Mouse (Mus musculus): ENCODE data around the gene Rhox3e. TPM values are rescaled to one million over a fixed set of nuclear protein-coding genes. Genes with fewer than 3 reads are reported as not detected.

Rhox3e gene
- total RNA-seq, 1 experiment, result not detected

Other genes with a start within 250 kb of the Rhox3e start
- gene Rhox3a2, start 162.0 kb upstream of the Rhox3e start, total RNA-seq (2012; rRNA removed), result not detected in 2 replicates
- gene Rhox4a2, start 151.2 kb upstream of the Rhox3e start, total RNA-seq (2012; rRNA removed), result 0.36 TPM in 1 of 2 replicates, not detected in the other
- gene Rhox2b, start 130.0 kb upstream of the Rhox3e start, total RNA-seq (2012; rRNA removed), result 0.69 and 2.1 TPM in 2 replicates
- 0.40 TPM in 1 of 2 replicates, not detected in the other for gene Rhox4b, start 109.5 kb upstream of the Rhox3e start, total RNA-seq (2012; rRNA removed)
- 0.48 and 0.49 TPM in 2 replicates for gene Rhox2c, start 88.3 kb upstream of the Rhox3e start, total RNA-seq (2012; rRNA removed)
- not detected in 2 replicates for gene Rhox3c, start 83.4 kb upstream of the Rhox3e start, total RNA-seq (2012; rRNA removed)
- gene Rhox4c, start 61.7 kb upstream of the Rhox3e start, total RNA-seq (2012; rRNA removed), result 0.27 TPM in 1 of 2 replicates, not detected in the other
- gene Rhox2d, start 48.6 kb upstream of the Rhox3e start, total RNA-seq (2012; rRNA removed), result 0.31 TPM in 1 of 2 replicates, not detected in the other
- not detected in 2 replicates for gene Rhox4d, start 27.7 kb upstream of the Rhox3e start, total RNA-seq (2012; rRNA removed)
- gene Rhox2e, start 11.6 kb upstream of the Rhox3e start, total RNA-seq (2012; rRNA removed), result not detected in 2 replicates
- gene Rhox4e, start 15.4 kb downstream of the Rhox3e start, total RNA-seq (2012; rRNA removed), result 0.22 TPM in 1 of 2 replicates, not detected in the other
- not detected in 2 replicates for gene Rhox2f, start 29.4 kb downstream of the Rhox3e start, total RNA-seq (2012; rRNA removed)
- not detected in 2 replicates for gene Rhox3f, start 39.0 kb downstream of the Rhox3e start, total RNA-seq (2012; rRNA removed)
- gene Rhox4f, start 65.7 kb downstream of the Rhox3e start, total RNA-seq (2012; rRNA removed), result not detected in 2 replicates
- gene Rhox3g, start 86.6 kb downstream of the Rhox3e start, total RNA-seq (2012; rRNA removed), result not detected in 2 replicates
- 0.71 TPM in 1 of 2 replicates, not detected in the other for gene Rhox2g, start 101.5 kb downstream of the Rhox3e start, total RNA-seq (2012; rRNA removed)
- 0.11 TPM in 1 of 2 replicates, not detected in the other for gene Rhox4g, start 109.3 kb downstream of the Rhox3e start, total RNA-seq (2012; rRNA removed)
- gene Rhox3h, start 126.7 kb downstream of the Rhox3e start, total RNA-seq (2012; rRNA removed), result not detected in 2 replicates
- gene Rhox2h, start 131.3 kb downstream of the Rhox3e start, total RNA-seq (2012; rRNA removed), result not detected in 2 replicates

Measured in ES-E14 (cell line).